Mouse (Mus musculus): ENCODE measurements at regions not wholly inside any gene's neighbourhood (a gene's known extent, or its start where the extent isn't known, plus 50 kb on each side); places are given as distances from the start of the nearest gene placed in this dataset.

GRCm38 (mm10) chr13:44399831-44400321 is 329.4 kb upstream of the Jarid2 start:
- Histone ChIP-seq H3K27ac (ENCODE audit: insufficient read depth, low read depth, low read length) (no peak overlapping the region), H3K27me3 (ENCODE audit: control insufficient read depth, insufficient read depth, low read length) (no peaks in the 10 kb centered on the region), H3K36me3 (ENCODE audit: control insufficient read depth, insufficient read depth, low read length) (no peaks in the 10 kb centered on the region), H3K4me3 (ENCODE audit: low read depth, low read length) (no peak overlapping the region), H3K4me1 (ENCODE audit: control insufficient read depth, insufficient read depth, insufficient read length, low read length) (no peaks in the 10 kb centered on the region; the same call in 1 of the 2 replicates)
- 86% methylated on average over 7 of the region's 7 CpGs for WGBS
- no peak for TF ChIP-seq CTCF (IDR thresholded peaks at IDR 0.05; ENCODE audit: extremely low read depth, insufficient read length, insufficient replicate concordance, low read depth, low read length)
- no peak for TF ChIP-seq POLR2A (IDR thresholded peaks at IDR 0.05; ENCODE audit: low read depth, low read length)

GRCm38 (mm10) chr13:44404010-44404575 is 325.2 kb upstream of the Jarid2 start:
- H3K27ac ChIP-seq (ENCODE audit: insufficient read depth, low read depth, low read length), result no peak overlapping the region
- H3K4me1 ChIP-seq (ENCODE audit: control insufficient read depth, insufficient read depth, insufficient read length, low read length), result peaks cover 5% of the 10 kb centered on the region; the same call in 1 of the 2 replicates
- TF ChIP-seq POLR2A (IDR thresholded peaks at IDR 0.05; ENCODE audit: low read depth, low read length) (no peak), CTCF (IDR thresholded peaks at IDR 0.05; ENCODE audit: extremely low read depth, insufficient read length, insufficient replicate concordance, low read depth, low read length) (no peak)
- no peak overlapping the region for H3K4me3 ChIP-seq (ENCODE audit: low read depth, low read length)
- 63% methylated on average over 8 of the region's 8 CpGs for WGBS
- no peaks in the 10 kb centered on the region for H3K27me3 ChIP-seq (ENCODE audit: control insufficient read depth, insufficient read depth, low read length)
- H3K36me3 ChIP-seq (ENCODE audit: control insufficient read depth, insufficient read depth, low read length), result no peaks in the 10 kb centered on the region

- H3K36me3 ChIP-seq (ENCODE audit: control insufficient read depth, insufficient read depth, low read length), result no peaks in the 10 kb centered on the region
- H3K4me3 ChIP-seq (ENCODE audit: low read depth, low read length), result no peak overlapping the region
- WGBS, result 88% methylated on average over 2 of the region's 2 CpGs
- TF ChIP-seq CTCF (IDR thresholded peaks at IDR 0.05; ENCODE audit: extremely low read depth, insufficient read length, insufficient replicate concordance, low read depth, low read length), result no peak
- TF ChIP-seq POLR2A (IDR thresholded peaks at IDR 0.05; ENCODE audit: low read depth, low read length), result no peak
- H3K4me1 ChIP-seq (ENCODE audit: control insufficient read depth, insufficient read depth, insufficient read length, low read length), result peaks cover 28% of the 10 kb centered on the region; the same call in 1 of the 2 replicates
- no peak overlapping the region for H3K27ac ChIP-seq (ENCODE audit: insufficient read depth, low read depth, low read length)
- H3K27me3 ChIP-seq (ENCODE audit: control insufficient read depth, insufficient read depth, low read length), result no peaks in the 10 kb centered on the region
These were observed 322.0 kb upstream of the Jarid2 start for GRCm38 (mm10) chr13:44407307-44407706.

- no peaks in the 10 kb centered on the region for H3K36me3 ChIP-seq (ENCODE audit: control insufficient read depth, insufficient read depth, low read length)
- H3K27me3 ChIP-seq (ENCODE audit: control insufficient read depth, insufficient read depth, low read length), result no peaks in the 10 kb centered on the region
- TF ChIP-seq POLR2A (IDR thresholded peaks at IDR 0.05; ENCODE audit: low read depth, low read length) (no peak), CTCF (IDR thresholded peaks at IDR 0.05; ENCODE audit: extremely low read depth, insufficient read length, insufficient replicate concordance, low read depth, low read length) (no peak)
- peaks cover 37% of the 10 kb centered on the region; the same call in 1 of the 2 replicates for H3K4me1 ChIP-seq (ENCODE audit: control insufficient read depth, insufficient read depth, insufficient read length, low read length)
- no peak overlapping the region for H3K4me3 ChIP-seq (ENCODE audit: low read depth, low read length)
- WGBS, result 39% methylated on average over 6 of the region's 6 CpGs
- peak overlapping the region; percentile 100 for H3K27ac ChIP-seq (ENCODE audit: insufficient read depth, low read depth, low read length)
These were observed 320.7 kb upstream of the Jarid2 start for GRCm38 (mm10) chr13:44408619-44408959.

- peak overlapping the region; percentile 100 for H3K27ac ChIP-seq (ENCODE audit: insufficient read depth, low read depth, low read length)
- TF ChIP-seq POLR2A (IDR thresholded peaks at IDR 0.05; ENCODE audit: low read depth, low read length), result no peak; the same call in 1 of the 2 replicates
- no peak for TF ChIP-seq CTCF (IDR thresholded peaks at IDR 0.05; ENCODE audit: extremely low read depth, insufficient read length, insufficient replicate concordance, low read depth, low read length)
- H3K4me1 ChIP-seq (ENCODE audit: control insufficient read depth, insufficient read depth, insufficient read length, low read length), result peaks cover 37% of the 10 kb centered on the region; the same call in 1 of the 2 replicates
- WGBS, result 27% methylated on average over 14 of the region's 14 CpGs
- no peaks in the 10 kb centered on the region for H3K27me3 ChIP-seq (ENCODE audit: control insufficient read depth, insufficient read depth, low read length)
- no peak overlapping the region for H3K4me3 ChIP-seq (ENCODE audit: low read depth, low read length)
- no peaks in the 10 kb centered on the region for H3K36me3 ChIP-seq (ENCODE audit: control insufficient read depth, insufficient read depth, low read length)
These were observed 320.1 kb upstream of the Jarid2 start for GRCm38 (mm10) chr13:44408960-44409719.

- Histone ChIP-seq H3K27ac (ENCODE audit: insufficient read depth, low read depth, low read length) (peak overlapping the region; percentile 90), H3K4me1 (ENCODE audit: control insufficient read depth, insufficient read depth, insufficient read length, low read length) (peaks cover 37% of the 10 kb centered on the region; the same call in 1 of the 2 replicates), H3K36me3 (ENCODE audit: control insufficient read depth, insufficient read depth, low read length) (no peaks in the 10 kb centered on the region), H3K4me3 (ENCODE audit: low read depth, low read length) (no peak overlapping the region), H3K27me3 (ENCODE audit: control insufficient read depth, insufficient read depth, low read length) (no peaks in the 10 kb centered on the region)
- WGBS, result 51% methylated on average over 5 of the region's 5 CpGs
- TF ChIP-seq POLR2A (IDR thresholded peaks at IDR 0.05; ENCODE audit: low read depth, low read length) (no peak), CTCF (IDR thresholded peaks at IDR 0.05; ENCODE audit: extremely low read depth, insufficient read length, insufficient replicate concordance, low read depth, low read length) (no peak)
These were observed 319.6 kb upstream of the Jarid2 start for GRCm38 (mm10) chr13:44409720-44410047.

- peaks cover 37% of the 10 kb centered on the region; the same call in 1 of the 2 replicates for H3K4me1 ChIP-seq (ENCODE audit: control insufficient read depth, insufficient read depth, insufficient read length, low read length)
- no peak overlapping the region for H3K27ac ChIP-seq (ENCODE audit: insufficient read depth, low read depth, low read length)
- H3K27me3 ChIP-seq (ENCODE audit: control insufficient read depth, insufficient read depth, low read length), result no peaks in the 10 kb centered on the region
- TF ChIP-seq CTCF (IDR thresholded peaks at IDR 0.05; ENCODE audit: extremely low read depth, insufficient read length, insufficient replicate concordance, low read depth, low read length), result no peak
- WGBS, result 84% methylated on average over 2 of the region's 2 CpGs
- no peaks in the 10 kb centered on the region for H3K36me3 ChIP-seq (ENCODE audit: control insufficient read depth, insufficient read depth, low read length)
- H3K4me3 ChIP-seq (ENCODE audit: low read depth, low read length), result no peak overlapping the region
These were observed 317.3 kb upstream of the Jarid2 start for GRCm38 (mm10) chr13:44411781-44412496.

Measured in small intestine, adult 2 months (tissue).